Mouse (Mus musculus) layer of hippocampus, adult 18-20 months (tissue): ENCODE results near the gene Nsg1. TPM values are rescaled to one million over a fixed set of nuclear protein-coding genes. Genes with fewer than 3 reads are reported as not detected.

Experiments used
- total RNA-seq, 2 experiments: library from RNA; stranded (reverse); gene quantifications; 2 replicates each; pipeline ENCODE4 v1.2.3; 2021

The Nsg1 gene
- total RNA-seq, 2 experiments from 2014 or later: 425 to 451 TPM

Other genes with a start within 250 kb of the Nsg1 start
- 10 to 100 TPM; 38.3 to 40.9 TPM for gene Stx18, start 121.2 kb downstream of the Nsg1 start, total RNA-seq
- 10 to 100 TPM; 18.5 to 20.1 TPM for gene Zbtb49, start 60.5 kb upstream of the Nsg1 start, total RNA-seq
- 10 to 100 TPM; 10.0 to 10.8 TPM for gene Lyar, start 60.6 kb upstream of the Nsg1 start, total RNA-seq
- 10 to 100 TPM; 29.7 to 31.1 TPM for gene Tmem128, start 100.3 kb upstream of the Nsg1 start, total RNA-seq
- gene Otop1, start 116.1 kb upstream of the Nsg1 start, total RNA-seq: under 1 TPM; 0.10 to 0.15 TPM
- gene Drd5, start 159.5 kb upstream of the Nsg1 start, total RNA-seq: 10 to 100 TPM; 14.9 to 16.9 TPM